Mouse (Mus musculus) cerebellum, postnatal 25 days (tissue): ENCODE measurements around the gene Rhoa.

Experiments used
- DNase-seq, 2 experiments: peaks; one replicate each; pipeline ENCODE4 v3.0.0; 2021; ENCODE audit warnings: mixed read lengths in 2 of 2

Gene Rhoa

DNA sequence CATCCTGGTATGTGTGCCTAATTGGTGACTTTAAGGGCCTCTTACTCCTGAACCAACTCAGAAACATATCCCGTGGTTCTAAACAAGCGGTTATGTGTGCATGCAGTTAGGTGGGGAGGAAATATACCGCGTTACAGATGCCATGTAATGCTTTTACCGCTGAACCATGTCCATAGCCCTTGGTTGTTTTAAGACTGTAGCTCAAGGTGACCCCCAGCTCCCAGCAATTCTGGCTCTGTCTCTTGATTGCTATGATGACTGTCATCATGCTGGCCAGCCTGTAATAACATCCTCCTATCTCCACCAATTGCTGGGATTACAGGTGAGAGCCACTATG is 35.2 kb downstream of the Rhoa start:
- DNase-seq: no peak

DNA sequence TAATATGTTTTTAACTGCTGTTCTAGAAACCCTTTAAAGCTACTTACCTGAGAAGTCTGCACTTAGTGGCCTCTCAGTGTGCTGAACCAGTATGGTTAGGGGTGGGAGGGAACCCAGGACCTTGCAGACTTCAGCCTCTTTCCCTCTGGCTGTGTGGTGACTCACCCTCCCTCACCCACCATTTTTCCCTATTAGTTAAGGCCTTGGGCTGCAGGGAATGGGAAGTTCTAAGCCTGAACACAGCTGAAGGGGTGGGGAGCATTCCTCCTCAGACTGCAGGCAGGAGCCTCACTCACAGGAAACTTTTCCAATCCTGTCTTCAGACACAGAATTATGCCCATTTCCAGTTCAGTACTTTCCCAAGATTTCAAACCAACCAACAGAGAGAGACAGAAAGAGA is 35.9 kb downstream of the Rhoa start:
- no peak for DNase-seq

DNA sequence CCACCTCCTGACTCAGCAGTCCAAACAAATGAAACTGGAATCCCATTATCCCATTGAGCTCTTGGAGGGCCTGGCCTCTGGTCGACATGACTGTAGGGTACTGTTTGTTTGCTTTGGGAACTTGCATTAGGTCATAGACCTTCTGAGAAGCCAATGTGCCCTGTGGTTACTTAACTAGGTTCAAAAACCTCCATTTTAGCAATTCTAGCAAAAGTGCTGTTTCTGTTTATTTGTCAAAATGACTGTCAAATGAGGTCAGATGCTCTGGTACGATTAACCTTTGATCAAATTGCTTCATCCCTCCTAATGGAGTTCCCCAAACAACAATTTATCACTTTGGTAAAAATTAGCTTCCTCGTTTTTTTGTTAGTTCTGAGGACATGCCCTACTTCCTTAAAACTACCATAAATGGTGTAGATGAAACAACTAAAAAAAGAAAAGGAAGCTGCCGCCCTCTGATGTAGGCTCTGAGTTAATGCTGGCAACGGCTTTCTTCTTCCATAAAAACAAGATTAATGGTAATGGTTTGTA is 36.4 kb downstream of the Rhoa start:
- no peak for DNase-seq

DNA sequence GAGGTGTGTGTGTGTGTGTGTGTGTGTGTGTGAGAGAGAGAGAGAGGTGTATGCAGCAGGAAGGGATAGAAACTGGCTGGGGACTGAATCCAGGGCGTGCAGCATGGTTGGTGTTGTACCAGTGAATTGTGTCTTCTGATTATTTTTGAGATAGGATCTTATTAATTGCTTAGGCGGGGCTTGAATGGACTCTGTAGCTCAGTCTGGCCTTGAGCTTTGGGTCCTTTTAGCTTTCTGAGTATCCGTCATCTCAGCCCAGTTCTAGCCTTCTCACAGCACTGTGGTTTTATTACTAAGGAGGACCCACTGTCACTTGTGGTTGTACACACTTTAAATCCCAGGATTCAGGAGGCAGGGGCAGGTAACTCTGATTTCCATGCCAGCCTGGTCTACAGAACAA is 37.4 kb downstream of the Rhoa start:
- DNase-seq: no peak

DNA sequence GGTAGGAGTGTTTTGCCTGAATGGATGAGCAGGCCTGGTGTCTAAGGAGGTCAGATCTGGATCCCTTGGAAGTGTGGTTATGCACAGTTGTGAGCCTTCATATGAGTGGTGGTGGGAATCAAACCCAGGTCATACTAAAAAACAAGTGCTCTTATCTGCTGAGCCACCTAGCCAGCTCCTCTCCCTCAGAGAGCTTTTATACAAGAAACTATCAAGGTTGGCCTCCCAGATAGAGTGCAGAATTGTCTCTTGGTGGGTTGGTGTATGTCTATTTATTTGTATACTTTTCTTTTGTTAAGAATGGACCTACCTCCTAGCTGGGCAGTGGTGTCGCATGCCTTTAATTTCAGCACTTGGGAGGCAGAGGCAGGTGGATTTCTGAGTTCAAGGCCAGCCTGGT is 37.9 kb downstream of the Rhoa start:
- no peak for DNase-seq

DNA sequence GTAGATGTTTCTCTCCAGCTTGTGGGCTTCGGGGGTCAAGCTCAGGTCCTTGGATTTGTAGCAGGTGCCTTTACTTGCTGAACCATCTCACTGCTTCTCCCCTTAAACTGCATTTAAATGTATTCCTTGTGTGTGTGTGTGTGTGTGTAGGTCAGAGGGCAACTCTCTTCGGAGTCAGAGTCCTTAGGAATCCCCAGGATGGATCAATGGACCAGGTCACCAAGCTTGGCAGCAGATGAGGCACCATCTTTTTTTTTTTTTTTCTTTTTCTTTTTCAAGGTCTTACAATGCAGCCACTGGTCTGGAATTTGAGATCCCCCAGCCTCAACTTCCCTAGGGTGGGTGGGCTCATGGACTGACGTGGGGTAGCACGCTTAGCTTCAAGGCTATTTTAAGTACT is 38.5 kb downstream of the Rhoa start:
- no peak for DNase-seq

DNA sequence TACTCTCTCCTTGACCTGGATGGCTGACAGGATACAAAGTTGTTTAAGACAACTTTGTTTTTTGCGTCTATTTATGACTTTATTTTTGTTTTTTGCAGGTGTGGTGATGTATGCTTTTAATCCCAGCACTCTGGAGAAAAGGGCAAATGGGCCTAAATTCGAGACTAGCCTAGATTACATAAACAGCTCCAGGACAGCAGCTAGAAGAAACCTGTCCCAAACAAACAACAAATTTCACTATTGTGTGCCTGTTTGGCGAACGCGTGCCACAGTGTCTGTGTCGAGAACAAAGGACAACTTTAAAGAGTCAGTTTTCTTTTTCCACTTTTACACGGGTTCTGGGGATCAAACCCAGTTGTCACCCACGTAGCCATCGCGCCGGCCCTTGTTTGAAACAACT is 41.1 kb downstream of the Rhoa start:
- DNase-seq: no peak

DNA sequence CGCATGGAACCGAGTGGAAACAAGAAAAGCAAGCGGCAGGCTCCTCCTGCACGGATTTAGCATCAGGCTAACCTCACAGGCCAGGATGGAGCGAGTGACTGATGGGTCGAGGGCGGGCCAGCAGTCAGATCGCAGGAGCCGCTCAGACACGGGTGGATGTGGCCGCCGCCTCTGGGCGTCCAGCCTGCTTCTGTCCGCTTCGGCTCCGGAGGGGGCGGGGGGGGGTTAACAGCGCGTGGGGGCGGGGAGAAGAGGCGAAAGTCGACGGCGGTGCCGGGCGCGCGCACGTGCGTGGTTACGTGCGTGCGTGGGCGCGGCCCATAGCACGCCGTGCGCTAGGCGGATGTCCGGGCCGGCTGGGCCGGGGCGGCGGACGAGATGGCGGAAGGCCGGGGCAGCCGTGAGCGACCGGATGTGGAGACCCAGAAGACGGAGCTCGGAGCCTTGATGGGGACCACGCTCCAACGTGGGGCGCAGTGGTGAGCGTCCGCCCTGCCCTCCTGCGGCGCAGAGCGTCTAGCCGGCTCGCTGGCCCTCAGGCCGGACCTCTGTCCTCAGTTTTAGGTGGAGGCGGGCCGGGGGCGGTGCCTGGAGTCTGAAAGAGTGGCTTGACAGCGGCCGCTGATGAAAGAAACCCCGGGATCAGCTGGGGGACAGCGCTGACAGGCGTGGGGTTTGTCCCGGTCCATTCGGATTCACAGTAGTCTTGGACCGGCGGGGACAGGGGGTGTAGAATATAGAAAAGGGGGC is 41.8 kb downstream of the Rhoa start, which contains the start of gene Usp4:
TSS of gene Usp4 (plus strand) at position 314 of the 750 bp plus-strand sequence.
- DNase-seq: peak; percentile 89 to 96

DNA sequence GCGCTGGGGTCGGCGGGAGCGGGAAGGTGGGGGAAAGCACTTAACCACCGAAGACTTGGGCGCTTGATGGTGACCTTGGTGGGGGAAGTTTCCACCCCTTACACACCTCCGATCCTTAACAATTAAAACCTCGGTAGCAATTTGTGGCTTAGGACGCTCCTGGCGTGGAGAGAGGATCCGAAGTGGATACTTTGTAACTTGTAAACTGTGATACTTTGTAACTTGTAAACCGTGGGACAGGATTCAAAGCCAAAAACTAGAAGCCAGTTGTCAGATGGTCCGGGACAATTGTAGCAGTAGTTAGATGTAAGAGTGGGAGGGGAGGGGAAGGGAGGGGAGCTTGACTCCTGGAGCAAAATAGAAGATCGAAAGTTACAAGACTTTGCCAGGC is 42.4 kb downstream of the Rhoa start:
- DNase-seq: no peak

DNA sequence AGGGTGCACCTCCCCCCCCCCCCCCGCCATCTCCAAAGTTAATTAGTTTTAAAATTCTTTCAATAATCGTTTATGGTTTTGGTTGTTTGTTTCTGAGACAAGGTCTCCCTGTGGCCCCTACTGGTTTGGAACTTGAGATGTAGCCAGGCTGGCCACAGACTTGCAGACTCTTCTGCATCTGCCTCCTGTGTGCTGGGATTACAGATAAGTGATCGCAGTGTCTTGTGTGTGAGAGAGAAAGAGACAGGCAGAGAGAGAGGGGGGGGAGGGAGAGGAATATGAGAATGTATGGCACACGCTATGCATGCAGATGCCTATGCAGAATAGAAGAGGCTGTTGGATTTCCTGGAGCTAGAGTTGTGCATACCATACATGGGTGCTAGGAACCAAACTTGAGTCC is 43.8 kb downstream of the Rhoa start:
- DNase-seq: no peak

DNA sequence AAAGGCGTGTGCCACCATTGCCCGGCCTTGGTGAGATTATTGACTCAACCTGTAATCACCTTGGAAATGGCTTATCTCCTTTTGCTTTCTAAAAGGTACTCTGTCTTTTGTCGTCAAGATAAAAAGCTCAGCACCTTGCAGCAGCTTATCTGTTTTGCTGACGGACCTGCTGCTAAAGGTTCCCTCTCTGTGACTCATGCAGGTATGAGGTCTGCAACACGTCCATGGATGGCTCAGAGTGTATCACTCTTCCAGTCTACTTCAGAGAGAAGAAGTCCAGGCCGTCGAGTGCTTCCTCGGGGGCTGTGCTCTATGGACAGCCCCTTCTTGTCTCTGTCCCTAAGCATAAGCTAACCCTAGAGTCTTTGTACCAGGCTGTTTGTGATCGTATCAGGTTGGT is 72.3 kb downstream of the Rhoa start:
- DNase-seq: no peak

DNA sequence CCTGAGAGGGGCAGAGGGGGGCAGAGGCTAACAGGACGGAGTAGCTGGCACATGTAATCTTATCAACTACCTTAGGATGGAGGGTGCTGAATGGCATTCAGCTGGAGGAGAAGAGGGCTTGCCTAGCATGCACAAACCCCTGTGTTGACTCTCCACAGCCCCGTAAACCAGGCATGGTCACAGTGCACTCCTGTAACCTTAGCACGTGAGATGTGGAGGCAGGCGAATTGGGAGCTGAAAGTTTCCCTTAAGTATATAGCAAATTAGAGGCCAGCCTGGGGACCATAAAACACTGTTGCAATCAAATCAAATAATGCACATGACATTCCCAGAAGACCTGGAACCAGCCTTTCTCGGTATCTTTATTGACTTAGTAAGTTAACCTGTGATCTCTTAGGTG is 72.8 kb downstream of the Rhoa start:
- no peak for DNase-seq

DNA sequence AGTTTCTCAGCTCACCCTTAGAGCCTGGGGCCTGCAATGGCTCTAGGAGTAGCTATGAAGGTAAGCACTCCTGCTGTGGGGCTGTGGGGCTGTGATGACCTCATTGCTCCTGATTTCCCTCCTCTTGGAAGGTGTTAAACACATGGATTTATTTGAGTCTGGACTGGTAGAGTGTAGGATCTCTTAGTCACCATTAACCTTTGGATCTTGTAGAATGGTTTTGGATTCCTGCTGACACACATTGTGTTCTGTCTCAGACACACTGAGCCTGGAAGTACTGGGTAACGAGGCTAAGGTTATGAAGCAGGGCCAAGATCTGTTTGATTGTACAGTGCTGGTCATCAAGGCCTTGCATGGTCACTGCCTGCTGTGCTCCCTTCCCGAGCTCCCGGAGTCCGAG is 73.4 kb downstream of the Rhoa start:
- DNase-seq: no peak

DNA sequence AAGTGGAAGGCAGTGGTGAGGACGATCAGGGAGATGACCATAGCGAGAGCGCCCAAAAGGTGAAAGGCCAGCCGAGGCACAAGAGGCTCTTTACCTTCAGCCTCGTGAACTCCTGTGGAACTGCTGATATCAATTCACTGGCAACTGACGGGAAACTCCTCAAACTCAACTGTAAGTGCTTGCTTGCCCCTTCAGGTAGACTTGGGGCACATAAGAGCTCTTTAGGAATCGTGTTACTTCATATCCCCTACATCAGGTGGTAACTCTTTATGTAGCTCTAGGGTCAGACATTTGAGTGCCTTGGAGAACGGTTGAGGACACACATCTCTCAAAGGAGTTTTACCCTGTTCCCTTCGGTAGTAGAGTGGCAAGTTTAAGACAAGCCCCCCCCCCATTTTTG is 75.5 kb downstream of the Rhoa start:
- DNase-seq: no peak

DNA sequence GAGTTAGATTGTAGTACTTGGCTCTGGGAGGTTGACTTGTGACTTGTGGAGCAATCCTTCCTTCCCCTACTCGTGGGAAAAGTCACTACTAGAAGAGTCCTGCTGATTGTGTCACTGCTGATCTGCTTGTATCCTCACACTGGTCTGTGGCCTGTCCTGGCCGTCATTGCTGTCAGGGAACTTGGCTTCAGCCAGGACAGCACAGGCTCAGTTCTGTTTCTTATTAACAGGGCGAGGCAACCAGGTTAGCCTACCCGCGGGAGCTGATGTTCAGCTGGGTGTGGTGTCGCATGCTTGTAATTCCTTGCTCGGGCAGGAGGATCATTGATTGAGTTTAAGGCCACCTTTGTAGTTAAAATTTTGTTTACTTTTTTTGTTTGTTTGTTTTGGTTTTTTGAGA is 79.1 kb downstream of the Rhoa start:
- DNase-seq: no peak

DNA sequence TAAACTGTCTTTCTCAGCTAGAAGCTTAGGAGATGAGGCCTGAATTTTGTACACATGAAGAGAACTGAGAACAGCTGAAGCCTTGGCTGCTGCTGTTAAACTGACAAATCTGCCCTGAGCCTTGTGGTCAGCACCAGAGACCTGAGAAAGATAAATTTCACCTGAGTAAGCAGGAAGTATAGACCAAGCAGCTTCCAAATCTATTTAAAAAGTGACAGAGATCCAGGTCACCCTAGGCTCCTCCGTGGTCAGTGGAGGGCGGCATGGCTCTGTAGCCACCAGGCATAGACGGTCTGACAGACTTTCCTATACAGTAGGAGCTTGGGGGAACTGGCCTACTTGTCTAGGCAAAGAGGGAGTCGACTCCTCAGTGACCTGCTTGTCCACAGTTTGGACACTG is 80.9 kb downstream of the Rhoa start:
- DNase-seq: no peak
